Mouse (Mus musculus): ENCODE data around the gene Fam163b. TPM values are rescaled to one million over a fixed set of nuclear protein-coding genes. Genes with fewer than 3 reads are reported as not detected.

Fam163b gene
- not detected in 2 replicates for polyA plus RNA-seq (2012; ENCODE audit: low replicate concordance)

DNA sequence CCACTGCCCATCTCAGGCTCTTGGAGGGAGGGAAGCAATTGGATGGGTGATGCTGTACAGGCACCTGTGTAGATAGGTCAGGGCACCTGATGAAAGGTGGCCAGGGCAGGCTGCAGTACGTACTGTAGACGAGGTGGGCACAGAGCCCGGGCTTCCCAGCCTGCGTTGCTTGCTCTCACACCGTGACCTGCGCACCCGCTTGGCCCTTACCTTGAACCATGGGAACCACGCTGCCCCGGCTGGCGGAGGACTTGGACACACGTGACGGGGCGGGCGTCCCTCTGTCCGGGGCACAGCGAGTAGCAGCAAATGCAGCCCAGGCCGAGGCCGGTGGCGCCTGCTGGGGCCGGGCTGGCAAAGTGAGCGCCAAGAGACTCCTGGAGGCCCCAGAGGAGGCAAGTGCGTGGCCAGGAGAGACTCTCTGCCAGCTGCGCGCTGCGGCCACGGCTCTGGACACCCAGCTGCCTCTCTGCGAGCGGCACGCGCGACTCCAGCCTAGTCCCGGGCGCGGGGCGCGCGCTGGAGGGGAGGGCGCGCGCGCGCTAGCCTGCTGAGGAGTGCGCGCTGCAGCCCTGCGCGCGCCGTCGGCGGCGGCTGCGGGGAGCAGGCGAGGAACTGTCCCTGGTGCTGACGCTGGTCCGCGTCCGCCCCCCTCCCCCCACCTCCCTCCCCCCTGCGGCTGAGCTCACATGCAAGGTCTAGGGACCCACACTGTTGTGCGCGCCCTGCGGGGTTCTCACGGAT lies at the start of gene Fam163b:
Fam163b (minus strand) TSS at position 542 of the 744 bp plus-strand sequence.

DNA sequence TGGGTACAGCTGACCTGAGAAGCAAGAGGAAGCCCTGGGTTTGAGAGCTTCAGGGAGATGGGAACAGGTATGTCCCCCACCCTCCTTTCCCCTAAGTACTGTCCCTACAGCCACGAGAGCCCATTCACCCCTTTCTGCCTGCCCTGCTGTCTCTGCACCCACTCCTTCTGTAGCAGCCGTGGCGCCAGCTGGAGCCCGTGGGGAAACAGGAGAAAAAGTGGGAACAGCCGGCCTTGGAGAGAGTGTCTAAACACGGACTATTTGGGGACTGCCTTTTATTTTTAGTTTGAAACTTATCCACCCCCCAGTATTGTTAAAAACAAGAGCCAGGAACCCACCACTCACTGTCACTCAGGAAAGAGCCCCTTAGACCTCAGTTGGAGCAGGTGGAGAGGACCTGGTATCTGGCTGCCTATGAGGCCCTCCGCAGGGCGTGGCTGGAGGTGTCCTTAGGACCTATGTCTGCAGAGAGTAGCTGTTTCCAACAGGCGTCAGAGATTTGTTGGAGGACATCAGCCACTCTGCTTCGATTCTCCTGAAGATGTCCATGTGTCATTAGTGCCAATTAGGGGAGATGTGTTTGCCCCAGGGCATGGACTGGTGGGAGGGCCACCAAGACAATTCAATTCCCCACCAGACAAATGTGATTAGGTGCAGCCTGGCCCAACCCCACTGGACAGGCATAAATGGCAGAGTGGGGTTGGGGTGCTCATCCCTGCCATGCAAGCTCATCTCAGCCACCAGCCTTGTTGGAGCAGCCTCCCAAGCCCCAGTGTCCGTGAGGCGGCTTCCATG lies 22.7 kb upstream of the Fam163b start, which contains the start of gene Dbh:
Dbh (plus strand) TSS at position 438 of the 795 bp plus-strand sequence.

DNA sequence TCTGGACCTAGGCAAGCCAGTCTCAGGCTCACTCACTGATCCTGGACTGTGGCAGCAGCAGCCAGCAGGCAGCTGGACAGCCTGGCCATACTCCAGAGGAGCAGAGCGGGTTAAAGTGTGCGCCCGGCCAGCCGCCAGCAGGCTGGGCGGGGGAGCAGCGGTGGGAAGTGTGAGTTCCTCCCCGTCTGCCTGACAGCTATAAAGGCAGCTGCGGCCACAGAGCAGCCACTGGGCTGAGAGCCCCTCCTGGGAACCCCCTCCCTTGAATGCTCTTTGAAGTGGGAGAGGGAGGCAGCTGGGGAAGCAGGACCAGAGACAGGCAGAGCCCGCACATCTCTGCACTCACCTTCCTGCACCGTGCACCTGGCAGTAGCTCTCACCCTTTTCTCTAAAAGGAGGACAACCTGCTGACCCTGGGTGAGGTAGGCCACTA lies 63.1 kb downstream of the Fam163b start, which contains the start of gene Adamtsl2:
Adamtsl2 (plus strand) TSS at position 228 of the 433 bp plus-strand sequence.

DNA sequence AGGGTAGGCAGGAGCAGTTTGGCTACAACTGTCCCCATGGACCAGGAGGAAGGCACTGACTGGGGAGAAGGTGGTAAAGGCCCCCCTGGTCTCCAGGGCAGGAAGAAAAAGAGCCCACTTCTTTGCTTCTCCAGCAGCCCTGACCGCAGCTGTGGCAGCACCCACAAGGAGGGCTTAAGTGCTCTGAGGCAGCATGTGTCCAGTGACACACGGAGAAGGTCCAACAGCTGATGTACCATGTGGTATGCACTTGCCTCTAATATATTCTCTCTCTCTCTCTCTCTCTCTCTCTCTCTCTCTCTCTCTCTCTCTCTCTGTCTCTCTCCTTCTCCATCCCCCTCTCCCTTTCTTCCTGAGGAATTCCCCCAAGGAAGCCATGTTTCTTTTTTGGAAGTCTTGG lies 70.3 kb downstream of the Fam163b start, which contains the start of gene Mymk:
Mymk (minus strand) TSS at position 202 of the 400 bp plus-strand sequence.

Other genes with a start within 250 kb of the Fam163b start
- gene Surf6, start 239.6 kb downstream of the Fam163b start, polyA plus RNA-seq (2012; ENCODE audit: low replicate concordance) = 12.6 and 15.1 TPM in 2 replicates
- gene Med22, start 231.8 kb downstream of the Fam163b start, polyA plus RNA-seq (2012; ENCODE audit: low replicate concordance) = 82.9 and 99.1 TPM in 2 replicates
- gene Rpl7a, start 231.7 kb downstream of the Fam163b start, polyA plus RNA-seq (2012; ENCODE audit: low replicate concordance) = 1,075 and 2,403 TPM in 2 replicates
- gene Surf2, start 226.1 kb downstream of the Fam163b start, polyA plus RNA-seq (2012; ENCODE audit: low replicate concordance) = 5.3 and 19.5 TPM in 2 replicates
- gene Surf1, start 226.0 kb downstream of the Fam163b start, polyA plus RNA-seq (2012; ENCODE audit: low replicate concordance) = 2.9 and 16.6 TPM in 2 replicates
- 60.9 and 87.7 TPM in 2 replicates for gene Surf4, start 208.6 kb downstream of the Fam163b start, polyA plus RNA-seq (2012; ENCODE audit: low replicate concordance)
- gene Stkld1, start 208.4 kb downstream of the Fam163b start, polyA plus RNA-seq (2012; ENCODE audit: low replicate concordance) = not detected in 2 replicates
- gene Rexo4, start 178.1 kb downstream of the Fam163b start, polyA plus RNA-seq (2012; ENCODE audit: low replicate concordance) = 72.7 and 93.2 TPM in 2 replicates
- not detected in 2 replicates for gene Adamts13, start 169.1 kb downstream of the Fam163b start, polyA plus RNA-seq (2012; ENCODE audit: low replicate concordance)
- 18.5 and 21.5 TPM in 2 replicates for gene Cacfd1, start 132.6 kb downstream of the Fam163b start, polyA plus RNA-seq (2012; ENCODE audit: low replicate concordance)
- gene Slc2a6, start 114.5 kb downstream of the Fam163b start, polyA plus RNA-seq (2012; ENCODE audit: low replicate concordance) = 2.5 and 4.7 TPM in 2 replicates
- 0.13 TPM in 1 of 2 replicates, not detected in the other for gene Mymk, start 70.3 kb downstream of the Fam163b start, polyA plus RNA-seq (2012; ENCODE audit: low replicate concordance)
- gene Adamtsl2, start 63.1 kb downstream of the Fam163b start, polyA plus RNA-seq (2012; ENCODE audit: low replicate concordance) = 0.85 TPM in 1 of 2 replicates, not detected in the other
- gene Dbh, start 22.7 kb upstream of the Fam163b start, polyA plus RNA-seq (2012; ENCODE audit: low replicate concordance) = not detected in 2 replicates
- gene Sardh, start 105.8 kb upstream of the Fam163b start, polyA plus RNA-seq (2012; ENCODE audit: low replicate concordance) = 2.7 and 5.6 TPM in 2 replicates